Mouse (Mus musculus) G1E (cell line): Measurements from ENCODE around the gene Cdh18.

Experiments used
- CTCF ChIP-seq: IDR thresholded peaks from 2 replicates; pipeline ENCODE4 v1.5.1; 2012; ENCODE audit warnings: low read depth, low read length, inconsistent platforms, mixed read lengths
- GATA2 ChIP-seq: IDR thresholded peaks from 2 replicates; pipeline ENCODE4 v1.6.1; 2012; ENCODE audit warnings: low read depth, low read length, inconsistent platforms, borderline replicate concordance
- POLR2AphosphoS5 ChIP-seq: IDR thresholded peaks from 2 replicates; pipeline ENCODE4 v1.6.1; 2012; ENCODE audit warnings: low read depth, low read length, inconsistent platforms; ENCODE audit not compliant: insufficient replicate concordance

DNA sequence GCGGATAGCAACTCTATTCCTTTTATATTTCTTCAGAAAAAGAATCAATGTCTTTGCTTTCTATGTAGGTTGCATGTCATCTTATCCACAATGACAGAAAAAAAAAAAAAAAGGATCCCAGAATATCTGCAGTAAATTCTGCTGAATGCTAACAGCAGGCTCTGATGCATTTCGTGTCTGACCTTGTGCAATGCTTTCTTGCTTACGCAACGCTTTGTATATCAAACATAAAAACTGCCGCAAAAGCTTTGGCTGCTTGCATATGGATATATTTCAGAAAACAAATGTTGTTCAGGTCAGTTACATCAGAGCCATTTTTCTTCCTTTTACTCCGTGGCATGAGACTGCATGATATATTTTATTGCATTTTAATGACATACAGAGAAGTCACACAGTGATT, 240.9 kb downstream of the Cdh18 start:
- TF ChIP-seq CTCF, result no peak
- TF ChIP-seq POLR2AphosphoS5, result no peak
- TF ChIP-seq GATA2, result no peak
